Mouse (Mus musculus) common myeloid progenitor, adult 5-6 weeks (primary cell): ENCODE results near the gene Vegfb. TPM values are rescaled to one million over a fixed set of nuclear protein-coding genes. Genes with fewer than 3 reads are reported as not detected.
A peak's percentile ranks its signal among the peaks of the same experiment; 100 is the strongest.

Source experiments
- ATAC-seq: replicated peaks from 2 replicates; pipeline ENCODE4 v1.8.0; 2016; ENCODE audit warnings: low read depth, mild to moderate bottlenecking, moderate TSS enrichment, inconsistent platforms; ENCODE audit not compliant: poor library complexity, severe bottlenecking
- total RNA-seq: library from RNA; stranded (forward); fragments of 200-1000, 187-1606 nt; gene quantifications from 2 replicates; pipeline ENCODE4 v1.2.3, GENCODE M21; 2017

Vegfb gene
- total RNA-seq, result 6.0 and 16.6 TPM in 2 replicates

GRCm38 (mm10) chr19:6987061-6987903, at the start of gene Vegfb:
Vegfb (minus strand) TSS chr19:6987651.
- ATAC-seq, result peak; percentile 27

- ATAC-seq, result no peak
Observed at GRCm38 (mm10) chr19:7034006-7034405, 46.6 kb upstream of the Vegfb start.

GRCm38 (mm10) chr19:7029531-7029930, 42.1 kb upstream of the Vegfb start:
- ATAC-seq, result no peak

GRCm38 (mm10) chr19:7020224-7020641, 32.8 kb upstream of the Vegfb start:
- ATAC-seq, result peak; percentile 50

- ATAC-seq, result peak; percentile 74
Observed at GRCm38 (mm10) chr19:7019191-7019590, 31.7 kb upstream of the Vegfb start, which contains the start of gene Fermt3. Fermt3 (minus strand) TSS chr19:7019469.

- ATAC-seq, result no peak
Observed at GRCm38 (mm10) chr19:7018546-7018945, 31.1 kb upstream of the Vegfb start.

- ATAC-seq, result peak; percentile 68
Observed at GRCm38 (mm10) chr19:7017541-7018457, 30.3 kb upstream of the Vegfb start.

GRCm38 (mm10) chr19:7014481-7015135, 27.2 kb upstream of the Vegfb start:
- no peak for ATAC-seq

GRCm38 (mm10) chr19:7013984-7014383, 26.5 kb upstream of the Vegfb start:
- no peak for ATAC-seq

- ATAC-seq, result no peak
Observed at GRCm38 (mm10) chr19:7012426-7012825, 25.0 kb upstream of the Vegfb start.

GRCm38 (mm10) chr19:7006892-7007593, 19.6 kb upstream of the Vegfb start:
- no peak for ATAC-seq

GRCm38 (mm10) chr19:6999360-7000063, 12.1 kb upstream of the Vegfb start:
- ATAC-seq, result no peak

- ATAC-seq, result no peak
Observed at GRCm38 (mm10) chr19:6997721-6998290, 10.4 kb upstream of the Vegfb start.

GRCm38 (mm10) chr19:6996006-6996405, 8.6 kb upstream of the Vegfb start, which contains the start of the genes Nudt22 and Trpt1:
Nudt22 (minus strand) TSS chr19:6996117.
Trpt1 (plus strand) TSS chr19:6996131.
- peak; percentile 59 for ATAC-seq

GRCm38 (mm10) chr19:6995255-6995991, 8.0 kb upstream of the Vegfb start:
- no peak for ATAC-seq

- ATAC-seq, result no peak
Observed at GRCm38 (mm10) chr19:6994489-6994888, 7.0 kb upstream of the Vegfb start.

- ATAC-seq, result no peak
Observed at GRCm38 (mm10) chr19:6994002-6994401, 6.6 kb upstream of the Vegfb start.
